Mouse (Mus musculus) c-Kit-positive CD71-positive TER-119-negative erythroid progenitor cells, embryonic 14.5 days (primary cell): ENCODE measurements around the gene Ndc80.
"Not testable (repeated sequence)": the region's sequence is repeated elsewhere in the genome, so short reads cannot be mapped to it uniquely, and the experiment has no call there.

Source experiments
- DNase-seq: peaks from one replicate; pipeline ENCODE4 v3.0.0-alpha.2; 2013; ENCODE audit warnings: low read depth

The Ndc80 gene

GRCm38 (mm10) chr17:71479381-71479901, 47.2 kb downstream of the Ndc80 start:
- DNase-seq, result no peak

- no peak for DNase-seq
These were observed 49.2 kb downstream of the Ndc80 start for GRCm38 (mm10) chr17:71477481-71477880.

GRCm38 (mm10) chr17:71476346-71477020, 50.2 kb downstream of the Ndc80 start:
- no peak for DNase-seq

GRCm38 (mm10) chr17:71475705-71476089, 51.0 kb downstream of the Ndc80 start:
- peak; percentile 25 for DNase-seq

- peak; percentile 88 for DNase-seq
These were observed 51.6 kb downstream of the Ndc80 start, which contains the start of gene Smchd1 for GRCm38 (mm10) chr17:71474762-71475704. TSS of gene Smchd1 (minus strand) at chr17:71475343.

- DNase-seq, result no peak
These were observed 52.5 kb downstream of the Ndc80 start for GRCm38 (mm10) chr17:71474128-71474527.

- no peak for DNase-seq
These were observed 55.4 kb downstream of the Ndc80 start for GRCm38 (mm10) chr17:71471261-71471660.

- no peak for DNase-seq
These were observed 66.3 kb downstream of the Ndc80 start for GRCm38 (mm10) chr17:71460312-71460711.

- DNase-seq, result no peak
These were observed 66.8 kb downstream of the Ndc80 start, which contains the start of gene Gm4707 for GRCm38 (mm10) chr17:71459818-71460217. TSS of gene Gm4707 (minus strand) at chr17:71459918.

- DNase-seq, result not testable (repeated sequence)
These were observed 69.3 kb downstream of the Ndc80 start for GRCm38 (mm10) chr17:71457361-71457760.
